Comparison of ENCODE assay signal across 10 mouse cellular contexts in the genomic region with DNA sequence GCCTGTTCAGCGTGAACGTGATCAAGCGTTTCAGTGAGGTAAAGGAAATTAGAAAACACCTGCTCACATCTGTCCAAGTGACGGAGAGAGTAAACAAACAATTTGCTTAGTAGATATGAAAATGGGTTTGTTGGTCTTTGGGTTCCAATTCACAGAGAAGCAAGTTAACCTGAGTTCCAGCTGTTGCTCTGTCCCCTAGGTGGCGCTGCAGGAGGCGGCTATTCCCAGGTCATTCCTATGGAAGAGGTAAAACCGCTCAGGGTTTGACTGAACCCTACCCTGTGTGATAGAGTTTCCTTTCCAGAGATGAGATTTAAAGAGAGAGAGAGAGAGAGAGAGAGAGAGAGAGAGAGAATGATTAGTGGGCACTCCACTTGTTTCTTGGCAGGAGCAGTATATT. TPM values are rescaled to one million over a fixed set of nuclear protein-coding genes. Genes with fewer than 3 reads are reported as not detected.
DNase-seq lines count a peak whose midpoint lies in the region; ATAC-seq and TF ChIP-seq lines count a peak whose summit lies in the region.
"Had no signal": no experiment of that assay in that cellular context is flagged by ENCODE, and none has a peak within 500 bp of the region (broad histone marks: within the 10 kb centered on the region; RNA-seq: fewer than 3 reads in every experiment).

No protein-coding gene starts in this region.

- TF ChIP-seq CTCF in C2C12 (IDR thresholded peaks at IDR 0.05; ENCODE audit: control insufficient read depth, insufficient read depth, insufficient read length): peak; percentile 79
- peak; percentile 85 for TF ChIP-seq CTCF in intestine, postnatal 0 days (IDR thresholded peaks at IDR 0.05; ENCODE audit: low read depth)

- 0 out of 2 replicates have a peak, but pooled peaks cover 2% of the 10 kb centered on the region for H3K4me1 ChIP-seq in hindbrain, embryonic 11.5 days (replicated peaks; ENCODE audit: control insufficient read depth, insufficient read depth, low read length)
- H3K4me1 ChIP-seq in hindbrain, embryonic 12.5 days: peaks cover 6% of the 10 kb centered on the region
- H3K4me1 ChIP-seq in intestine, postnatal 0 days (replicated peaks; ENCODE audit: control insufficient read depth, insufficient read depth, low read length): no peaks in the 10 kb centered on the region
- H3K4me1 ChIP-seq in stomach, embryonic 15.5 days: no peaks in the 10 kb centered on the region
- H3K4me1 ChIP-seq: embryonic facial prominence, embryonic 12.5 days; limb, embryonic 15.5 days had no signal

- H3K4me2 ChIP-seq in hindbrain, embryonic 11.5 days (replicated peaks; ENCODE audit: low read depth, low read length): no peak overlapping the region
- H3K4me2 ChIP-seq in hindbrain, embryonic 12.5 days (replicated peaks): no peak overlapping the region
- no peak overlapping the region for H3K4me2 ChIP-seq in intestine, postnatal 0 days (replicated peaks; ENCODE audit: low read depth)
- no peak overlapping the region for H3K4me2 ChIP-seq in stomach, embryonic 15.5 days
- H3K4me2 ChIP-seq: embryonic facial prominence, embryonic 12.5 days; limb, embryonic 15.5 days had no signal

- H3K4me3 ChIP-seq in hindbrain, embryonic 11.5 days (ENCODE audit: low read depth, low read length): no peak overlapping the region
- H3K4me3 ChIP-seq in hindbrain, embryonic 12.5 days: no peak overlapping the region
- no peak overlapping the region for H3K4me3 ChIP-seq in C2C12 (ENCODE audit: insufficient read depth, poor library complexity, severe bottlenecking)
- H3K4me3 ChIP-seq in intestine, postnatal 0 days (ENCODE audit: low read depth, low read length): no peak overlapping the region
- H3K4me3 ChIP-seq in stomach, embryonic 15.5 days (replicated peaks): no peak overlapping the region
- H3K4me3 ChIP-seq: embryonic facial prominence, embryonic 12.5 days; limb, embryonic 15.5 days had no signal

- no peaks in the 10 kb centered on the region for H3K79me3 ChIP-seq in C2C12 (ENCODE audit: low read depth)

- H3ac ChIP-seq in C2C12 (ENCODE audit: control insufficient read depth, insufficient read length, low read depth): no peak overlapping the region

- no peaks in the 10 kb centered on the region for H3K79me2 ChIP-seq in C2C12 (ENCODE audit: control insufficient read depth, insufficient read depth)

- 65% methylated on average over 7 of the region's 7 CpGs for WGBS in hindbrain, embryonic 11.5 days
- WGBS in hindbrain, embryonic 12.5 days: 67% methylated on average over 7 of the region's 7 CpGs
- WGBS in intestine, postnatal 0 days: 45% methylated on average over 7 of the region's 7 CpGs
- 45% methylated on average over 7 of the region's 7 CpGs for WGBS in stomach, embryonic 15.5 days

- H3K9me3 ChIP-seq in hindbrain, embryonic 11.5 days (ENCODE audit: control insufficient read depth, low read length): no peaks in the 10 kb centered on the region
- no peaks in the 10 kb centered on the region for H3K9me3 ChIP-seq in hindbrain, embryonic 12.5 days (replicated peaks)
- H3K9me3 ChIP-seq in intestine, postnatal 0 days (ENCODE audit: control insufficient read depth): no peaks in the 10 kb centered on the region
- no peaks in the 10 kb centered on the region for H3K9me3 ChIP-seq in stomach, embryonic 15.5 days
- H3K9me3 ChIP-seq: embryonic facial prominence, embryonic 12.5 days; limb, embryonic 15.5 days had no signal

- DNase-seq in hindbrain, embryonic 11.5 days (ENCODE audit: low spot score): peak; percentile 75
- peak; percentile 54 for DNase-seq in adrenal gland, adult 2 months
- peak; percentile 72 for DNase-seq in embryo, embryonic 11 days
- peak; percentile 65 to 77 for DNase-seq in lung, postnatal 4 days

- no peak overlapping the region for H3K27ac ChIP-seq in hindbrain, embryonic 11.5 days (ENCODE audit: low read depth, low read length)
- no peak overlapping the region for H3K27ac ChIP-seq in hindbrain, embryonic 12.5 days
- no peak overlapping the region for H3K27ac ChIP-seq in intestine, postnatal 0 days (ENCODE audit: low read depth, low read length)
- H3K27ac ChIP-seq in stomach, embryonic 15.5 days: no peak overlapping the region
- H3K27ac ChIP-seq: embryonic facial prominence, embryonic 12.5 days; limb, embryonic 15.5 days had no signal

- 0 out of 2 replicates have a peak, but pooled peaks cover 2% of the 10 kb centered on the region for H3K36me3 ChIP-seq in hindbrain, embryonic 11.5 days (ENCODE audit: control insufficient read depth, insufficient read depth, low read length)
- peaks cover 37% of the 10 kb centered on the region for H3K36me3 ChIP-seq in hindbrain, embryonic 12.5 days
- peaks cover 96% of the 10 kb centered on the region for H3K36me3 ChIP-seq in C2C12 (ENCODE audit: control insufficient read depth, insufficient read depth)
- H3K36me3 ChIP-seq in intestine, postnatal 0 days (ENCODE audit: control insufficient read depth, insufficient read depth): peaks cover 66% of the 10 kb centered on the region
- H3K36me3 ChIP-seq in stomach, embryonic 15.5 days: peaks cover 26% of the 10 kb centered on the region; the same call in 1 of the 2 replicates

- no peak for ATAC-seq in hindbrain, embryonic 11.5 days (ENCODE audit: low FRiP score)
- ATAC-seq in hindbrain, embryonic 12.5 days (ENCODE audit: low FRiP score): no peak
- ATAC-seq in intestine, postnatal 0 days: no peak
- ATAC-seq in stomach, embryonic 15.5 days (ENCODE audit: insufficient read depth, low FRiP score, low read depth): peak; percentile 39; the same call in 1 of the 2 replicates

- no peaks in the 10 kb centered on the region for H3K27me3 ChIP-seq in hindbrain, embryonic 11.5 days (ENCODE audit: control insufficient read depth, insufficient read depth, low read length)
- no peaks in the 10 kb centered on the region for H3K27me3 ChIP-seq in hindbrain, embryonic 12.5 days
- H3K27me3 ChIP-seq in C2C12 (ENCODE audit: control insufficient read depth, insufficient read depth, insufficient read length): no peaks in the 10 kb centered on the region
- H3K27me3 ChIP-seq in intestine, postnatal 0 days (replicated peaks; ENCODE audit: control insufficient read depth, insufficient read depth, low read length): no peaks in the 10 kb centered on the region
- H3K27me3 ChIP-seq in stomach, embryonic 15.5 days (replicated peaks): no peaks in the 10 kb centered on the region
- H3K27me3 ChIP-seq: embryonic facial prominence, embryonic 12.5 days; limb, embryonic 15.5 days had no signal

- no peak overlapping the region for H3K9ac ChIP-seq in hindbrain, embryonic 11.5 days (ENCODE audit: low read depth, low read length)
- no peak overlapping the region for H3K9ac ChIP-seq in hindbrain, embryonic 12.5 days
- H3K9ac ChIP-seq in intestine, postnatal 0 days (ENCODE audit: low read depth, low read length): no peak overlapping the region
- no peak overlapping the region for H3K9ac ChIP-seq in stomach, embryonic 15.5 days
- H3K9ac ChIP-seq: embryonic facial prominence, embryonic 12.5 days; limb, embryonic 15.5 days had no signal

TF ChIP-seq in C2C12, 6 proteins besides CTCF, POLR2A, EP300 and RAD21:
- TF ChIP-seq MAX (IDR thresholded peaks at IDR 0.05) (no peak), USF1 (IDR thresholded peaks at IDR 0.05; ENCODE audit: low read depth) (no peak), MYOG (IDR thresholded peaks at IDR 0.05; ENCODE audit: control insufficient read depth, extremely low read depth, insufficient read length) (no peak), MYOD1 (IDR thresholded peaks at IDR 0.05; ENCODE audit: control insufficient read depth, insufficient read length, low read depth) (no peak), FOSL1 (IDR thresholded peaks at IDR 0.05; ENCODE audit: insufficient read depth, low read length, poor library complexity, severe bottlenecking) (no peak), CEBPB (IDR thresholded peaks at IDR 0.05; ENCODE audit: low read depth) (no peak)

RNA-seq across cellular contexts. Expression of a gene that starts 31.5 kb away (rescaled TPM):
- 4.0 and 5.4 TPM in 2 replicates for polyA plus RNA-seq in hindbrain, embryonic 11.5 days (2014; fragmentation: Nextera tagmentation; extraction: Ambion mirVana)
- 5.7 and 6.8 TPM in 2 replicates for polyA plus RNA-seq in hindbrain, embryonic 12.5 days (2016; fragmentation: Nextera tagmentation; extraction: Ambion mirVana)
- 0.04 TPM for polyA plus RNA-seq in C2C12 (2012; fragmentation: generic; extraction: Trizol)
- total RNA-seq in adrenal gland, adult 2 months (2021): under 1 TPM; 0.29 to 0.76 TPM
- 0.07 TPM in 2 replicates for polyA plus RNA-seq in adrenal gland, adult 2 months (2012; rRNA removed)
- polyA plus RNA-seq in intestine, postnatal 0 days (2015; fragmentation: Nextera tagmentation; extraction: Ambion mirVana): 0.85 and 1.1 TPM in 2 replicates
- 4.1 TPM in 2 replicates for polyA plus RNA-seq in stomach, embryonic 15.5 days (2015; fragmentation: Nextera tagmentation; extraction: Ambion mirVana)

RNA-seq across cellular contexts. Expression of a gene that starts 38.1 kb away (rescaled TPM):
- polyA plus RNA-seq in hindbrain, embryonic 11.5 days (2014; fragmentation: Nextera tagmentation; extraction: Ambion mirVana): 49.5 and 54.4 TPM in 2 replicates
- 44.8 and 46.3 TPM in 2 replicates for polyA plus RNA-seq in hindbrain, embryonic 12.5 days (2016; fragmentation: Nextera tagmentation; extraction: Ambion mirVana)
- polyA plus RNA-seq in C2C12 (2012; fragmentation: generic; extraction: Trizol): 80.9 TPM
- 10 to 100 TPM; 41.8 to 49.4 TPM for total RNA-seq in adrenal gland, adult 2 months (2021)
- 16.0 and 18.1 TPM in 2 replicates for polyA plus RNA-seq in adrenal gland, adult 2 months (2012; rRNA removed)
- polyA plus RNA-seq in intestine, postnatal 0 days (2015; fragmentation: Nextera tagmentation; extraction: Ambion mirVana): 18.4 and 18.5 TPM in 2 replicates
- 87.7 and 108 TPM in 2 replicates for polyA plus RNA-seq in stomach, embryonic 15.5 days (2015; fragmentation: Nextera tagmentation; extraction: Ambion mirVana)

RNA-seq across cellular contexts. Expression of a gene that starts 46.6 kb away (rescaled TPM):
- not detected in 2 replicates for polyA plus RNA-seq in hindbrain, embryonic 11.5 days (2014; fragmentation: Nextera tagmentation; extraction: Ambion mirVana)
- not detected in 2 replicates for polyA plus RNA-seq in hindbrain, embryonic 12.5 days (2016; fragmentation: Nextera tagmentation; extraction: Ambion mirVana)
- not detected for polyA plus RNA-seq in C2C12 (2012; fragmentation: generic; extraction: Trizol)
- not detected for total RNA-seq in adrenal gland, adult 2 months (2021)
- polyA plus RNA-seq in adrenal gland, adult 2 months (2012; rRNA removed): not detected in 2 replicates
- polyA plus RNA-seq in intestine, postnatal 0 days (2015; fragmentation: Nextera tagmentation; extraction: Ambion mirVana): not detected in 2 replicates
- polyA plus RNA-seq in stomach, embryonic 15.5 days (2015; fragmentation: Nextera tagmentation; extraction: Ambion mirVana): not detected in 2 replicates
- polyA plus RNA-seq: embryonic facial prominence, embryonic 12.5 days; limb, embryonic 15.5 days had no signal
